Mouse (Mus musculus) heart, postnatal 14 days (tissue): ENCODE measurements around the gene Camta1. TPM values are rescaled to one million over a fixed set of nuclear protein-coding genes. Genes with fewer than 3 reads are reported as not detected.

ENCODE experiments used
- DNase-seq, 2 experiments: peaks; one replicate each; pipeline ENCODE4 v3.0.0; 2021 to 2022
- intact Hi-C: fragments of 180-260 bp; cut with DNase I; formaldehyde crosslinking; loops from one replicate; pipeline ENCODE4 v1.15.1; 2025
- total RNA-seq, 2 experiments: library from RNA; stranded (reverse); gene quantifications; 2 replicates each; pipeline ENCODE4 v1.2.3; 2021

Gene Camta1
- total RNA-seq, 2 experiments from 2014 or later = 193 to 199 TPM

GRCm38 (mm10) chr4:151747723-151748122, 114.0 kb downstream of the Camta1 start:
- intact Hi-C loops = no loop called here
- DNase-seq = no peak

- no peak for DNase-seq
- intact Hi-C loops = no loop called here
These were observed 115.6 kb downstream of the Camta1 start for GRCm38 (mm10) chr4:151746002-151746606.

- intact Hi-C loops = no loop called here
- DNase-seq = peak in 1 of 2 experiments; percentile 27
These were observed 120.2 kb downstream of the Camta1 start for GRCm38 (mm10) chr4:151741249-151742137.

- intact Hi-C loops = no loop called here
- DNase-seq = no peak
These were observed 122.2 kb downstream of the Camta1 start for GRCm38 (mm10) chr4:151739348-151739956.

- intact Hi-C loops = no loop called here
- no peak for DNase-seq
These were observed 122.8 kb downstream of the Camta1 start for GRCm38 (mm10) chr4:151738875-151739274.

GRCm38 (mm10) chr4:151738280-151738679, 123.4 kb downstream of the Camta1 start:
- DNase-seq = no peak
- intact Hi-C loops = no loop called here

GRCm38 (mm10) chr4:151732668-151733067, 129.0 kb downstream of the Camta1 start:
- intact Hi-C loops = no loop called here
- no peak for DNase-seq

- intact Hi-C loops = no loop called here
- no peak for DNase-seq
These were observed 131.5 kb downstream of the Camta1 start for GRCm38 (mm10) chr4:151730037-151730759.

GRCm38 (mm10) chr4:151729116-151729515, 132.6 kb downstream of the Camta1 start:
- no peak for DNase-seq
- intact Hi-C loops = no loop called here

GRCm38 (mm10) chr4:151728391-151729065, 133.1 kb downstream of the Camta1 start:
- no peak for DNase-seq
- intact Hi-C loops = no loop called here

- intact Hi-C loops = no loop called here
- no peak for DNase-seq
These were observed 135.3 kb downstream of the Camta1 start for GRCm38 (mm10) chr4:151726396-151726795.

- intact Hi-C loops = no loop called here
- DNase-seq = no peak
These were observed 136.8 kb downstream of the Camta1 start for GRCm38 (mm10) chr4:151724897-151725296.

- intact Hi-C loops = no loop called here
These were observed 140.8 kb downstream of the Camta1 start for GRCm38 (mm10) chr4:151720722-151721467.

GRCm38 (mm10) chr4:151718866-151719475, 142.7 kb downstream of the Camta1 start:
- DNase-seq = no peak
- intact Hi-C loops = no loop called here

More at GRCm38 (mm10) chr4:151720722-151721467, 140.8 kb downstream of the Camta1 start:
- DNase-seq = no peak

GRCm38 (mm10) chr4:151717864-151718263, 143.8 kb downstream of the Camta1 start:
- intact Hi-C loops = no loop called here
- no peak for DNase-seq

- intact Hi-C loops = no loop called here
- DNase-seq = peak in 1 of 2 experiments; percentile 16
These were observed 148.0 kb downstream of the Camta1 start for GRCm38 (mm10) chr4:151713714-151714113.

GRCm38 (mm10) chr4:151711406-151711805, 150.3 kb downstream of the Camta1 start:
- DNase-seq = no peak
- intact Hi-C loops = no loop called here

- no peak for DNase-seq
- intact Hi-C loops = no loop called here
These were observed 151.2 kb downstream of the Camta1 start for GRCm38 (mm10) chr4:151710522-151710921.

- intact Hi-C loops = no loop called here
- DNase-seq = no peak
These were observed 152.4 kb downstream of the Camta1 start for GRCm38 (mm10) chr4:151709269-151709668.
